In the genomic region with DNA sequence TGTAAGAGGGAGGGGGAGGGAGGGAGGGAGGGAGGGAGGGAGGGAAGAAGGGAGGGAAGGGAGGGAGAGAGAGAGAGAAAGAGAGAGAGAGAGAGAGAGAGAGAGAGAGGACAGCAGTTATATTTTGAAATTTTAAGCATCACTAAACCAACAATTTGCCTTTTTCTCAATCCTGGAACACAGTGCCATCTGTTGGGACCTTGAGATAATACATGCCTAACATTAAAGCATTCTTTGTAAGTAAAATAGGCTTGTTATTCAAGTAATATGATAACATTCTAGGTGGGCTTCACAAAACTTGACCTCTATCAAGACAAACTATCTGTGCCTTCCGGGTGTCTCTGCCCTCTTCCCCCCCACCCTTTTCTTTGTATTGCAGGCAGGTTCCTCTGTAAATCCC, we compare ENCODE assay signal across 9 mouse cellular contexts. TPM values are rescaled to one million over a fixed set of nuclear protein-coding genes. Genes with fewer than 3 reads are reported as not detected.
A peak's percentile ranks its signal among the peaks of the same experiment; 100 is the strongest.
DNase-seq lines count a peak whose midpoint lies in the region; ATAC-seq lines count a peak whose summit lies in the region.
"Had no signal": no experiment of that assay in that cellular context is flagged by ENCODE, and none has a peak within 500 bp of the region (broad histone marks: within the 10 kb centered on the region; RNA-seq: fewer than 3 reads in every experiment).

No protein-coding gene starts in this region.

- H3K9ac ChIP-seq in hindbrain, embryonic 11.5 days (ENCODE audit: low read depth, low read length) = no peak overlapping the region
- H3K9ac ChIP-seq in hindbrain, embryonic 16.5 days (ENCODE audit: low read depth, low read length) = no peak overlapping the region
- H3K9ac ChIP-seq in midbrain, embryonic 14.5 days (replicated peaks; ENCODE audit: low read length) = no peak overlapping the region
- H3K9ac ChIP-seq in midbrain, embryonic 13.5 days (replicated peaks) = no peak overlapping the region
- H3K9ac ChIP-seq: embryonic facial prominence, embryonic 15.5 days had no signal

- H3K27ac ChIP-seq in hindbrain, embryonic 11.5 days (ENCODE audit: low read depth, low read length) = no peak overlapping the region
- no peak overlapping the region for H3K27ac ChIP-seq in hindbrain, embryonic 16.5 days (ENCODE audit: low read depth, low read length)
- H3K27ac ChIP-seq in midbrain, embryonic 14.5 days (replicated peaks; ENCODE audit: low read depth, low read length) = no peak overlapping the region
- H3K27ac ChIP-seq in midbrain, embryonic 13.5 days = no peak overlapping the region
- H3K27ac ChIP-seq: embryonic facial prominence, embryonic 15.5 days had no signal

- H3K4me1 ChIP-seq in hindbrain, embryonic 11.5 days (replicated peaks; ENCODE audit: control insufficient read depth, insufficient read depth, low read length) = no peaks in the 10 kb centered on the region
- no peaks in the 10 kb centered on the region for H3K4me1 ChIP-seq in hindbrain, embryonic 16.5 days (ENCODE audit: control insufficient read depth, insufficient read depth, low read depth, low read length)
- H3K4me1 ChIP-seq in midbrain, embryonic 14.5 days (ENCODE audit: control insufficient read depth, insufficient read depth, low read length) = no peaks in the 10 kb centered on the region
- no peaks in the 10 kb centered on the region for H3K4me1 ChIP-seq in midbrain, embryonic 13.5 days (replicated peaks)
- H3K4me1 ChIP-seq: embryonic facial prominence, embryonic 15.5 days had no signal

- no peaks in the 10 kb centered on the region for H3K27me3 ChIP-seq in hindbrain, embryonic 11.5 days (ENCODE audit: control insufficient read depth, insufficient read depth, low read length)
- H3K27me3 ChIP-seq in hindbrain, embryonic 16.5 days (replicated peaks; ENCODE audit: control insufficient read depth, insufficient read depth, low read length) = no peaks in the 10 kb centered on the region
- H3K27me3 ChIP-seq in midbrain, embryonic 14.5 days (ENCODE audit: control insufficient read depth, insufficient read depth, low read length) = no peaks in the 10 kb centered on the region
- H3K27me3 ChIP-seq in midbrain, embryonic 13.5 days = no peaks in the 10 kb centered on the region
- H3K27me3 ChIP-seq: embryonic facial prominence, embryonic 15.5 days had no signal

- DNase-seq in hindbrain, embryonic 11.5 days (ENCODE audit: low spot score) = peak; percentile 29
- DNase-seq in midbrain, embryonic 14.5 days = peak; percentile 75
- peak; percentile 34 for DNase-seq in brain, embryonic 18.5 days (ENCODE audit: low read depth, low spot score)
- no peak for DNase-seq in spleen, adult 18-20 months
- DNase-seq in adrenal gland, adult 8-10 months = no peak
- DNase-seq: right cerebral cortex, adult 18-20 months had no signal

- no peak overlapping the region for H3K4me3 ChIP-seq in hindbrain, embryonic 11.5 days (ENCODE audit: low read depth, low read length)
- H3K4me3 ChIP-seq in hindbrain, embryonic 16.5 days (ENCODE audit: low read length) = no peak overlapping the region
- no peak overlapping the region for H3K4me3 ChIP-seq in midbrain, embryonic 14.5 days (replicated peaks; ENCODE audit: low read depth, low read length)
- no peak overlapping the region for H3K4me3 ChIP-seq in midbrain, embryonic 13.5 days (replicated peaks)
- H3K4me3 ChIP-seq: embryonic facial prominence, embryonic 15.5 days had no signal

- H3K36me3 ChIP-seq in hindbrain, embryonic 11.5 days (ENCODE audit: control insufficient read depth, insufficient read depth, low read length) = no peaks in the 10 kb centered on the region
- no peaks in the 10 kb centered on the region for H3K36me3 ChIP-seq in hindbrain, embryonic 16.5 days (ENCODE audit: control insufficient read depth, insufficient read depth, low read length)
- H3K36me3 ChIP-seq in midbrain, embryonic 14.5 days (ENCODE audit: control insufficient read depth, insufficient read depth, low read length) = no peaks in the 10 kb centered on the region
- H3K36me3 ChIP-seq in midbrain, embryonic 13.5 days = no peaks in the 10 kb centered on the region
- H3K36me3 ChIP-seq: embryonic facial prominence, embryonic 15.5 days had no signal

- WGBS in hindbrain, embryonic 11.5 days = 52% methylated on average over 1 of the region's 1 CpGs
- 42% methylated on average over 1 of the region's 1 CpGs for WGBS in hindbrain, embryonic 16.5 days
- WGBS in midbrain, embryonic 14.5 days = 44% methylated on average over 1 of the region's 1 CpGs
- 46% methylated on average over 1 of the region's 1 CpGs for WGBS in midbrain, embryonic 13.5 days

- no peak overlapping the region for H3K4me2 ChIP-seq in hindbrain, embryonic 11.5 days (replicated peaks; ENCODE audit: low read depth, low read length)
- H3K4me2 ChIP-seq in hindbrain, embryonic 16.5 days (ENCODE audit: low read length) = no peak overlapping the region
- H3K4me2 ChIP-seq in midbrain, embryonic 14.5 days (ENCODE audit: low read length) = no peak overlapping the region
- no peak overlapping the region for H3K4me2 ChIP-seq in midbrain, embryonic 13.5 days (replicated peaks)
- H3K4me2 ChIP-seq: embryonic facial prominence, embryonic 15.5 days had no signal

- no peak for ATAC-seq in hindbrain, embryonic 11.5 days (ENCODE audit: low FRiP score)
- no peak for ATAC-seq in hindbrain, embryonic 16.5 days
- no peak for ATAC-seq in midbrain, embryonic 14.5 days (ENCODE audit: low FRiP score, low TSS enrichment)
- no peak for ATAC-seq in midbrain, embryonic 13.5 days

- no peaks in the 10 kb centered on the region for H3K9me3 ChIP-seq in hindbrain, embryonic 11.5 days (ENCODE audit: control insufficient read depth, low read length)
- H3K9me3 ChIP-seq in hindbrain, embryonic 16.5 days (ENCODE audit: control insufficient read depth, low read length) = no peaks in the 10 kb centered on the region
- no peaks in the 10 kb centered on the region for H3K9me3 ChIP-seq in midbrain, embryonic 14.5 days (ENCODE audit: control insufficient read depth, low read length)
- no peaks in the 10 kb centered on the region for H3K9me3 ChIP-seq in midbrain, embryonic 13.5 days
- H3K9me3 ChIP-seq: embryonic facial prominence, embryonic 15.5 days had no signal

RNA-seq across cellular contexts. Expression of a gene that starts 34.0 kb away (rescaled TPM):
- 0.48 TPM in 1 of 2 replicates, not detected in the other for polyA plus RNA-seq in hindbrain, embryonic 11.5 days (2014; fragmentation: Nextera tagmentation; extraction: Ambion mirVana)
- 2.2 and 2.4 TPM in 2 replicates for polyA plus RNA-seq in hindbrain, embryonic 16.5 days (2015; fragmentation: Nextera tagmentation; extraction: Ambion mirVana)
- polyA plus RNA-seq in midbrain, embryonic 14.5 days (2014; fragmentation: Nextera tagmentation; extraction: Ambion mirVana) = 0.83 and 1.4 TPM in 2 replicates
- 0.32 and 0.54 TPM in 2 replicates for polyA plus RNA-seq in midbrain, embryonic 13.5 days (2015; fragmentation: Nextera tagmentation; extraction: Ambion mirVana)
- 1 to 10 TPM in 2 of 4 experiments, under 1 TPM in 2; 0.73 to 2.0 (median 1.1) TPM for total RNA-seq in adrenal gland, adult 8-10 months (2022)

Comparison
In these comparisons a context has a peak if more than half of its experiments do, and no peak if none do; other contexts are left out.
1. DNase-seq: peak in hindbrain, embryonic 11.5 days (single experiment), midbrain, embryonic 14.5 days (single experiment) and brain, embryonic 18.5 days (single experiment); none in spleen, adult 18-20 months (0 of 2) and adrenal gland, adult 8-10 months (single experiment).